Mouse (Mus musculus) myocyte (in vitro differentiated cells): Measurements from ENCODE around the gene Amph. TPM values are rescaled to one million over a fixed set of nuclear protein-coding genes. Genes with fewer than 3 reads are reported as not detected.

Source experiments
- H3K27me3 ChIP-seq: one replicate; pipeline ENCODE4 v1.6.1; 2011; ENCODE audit not compliant: control insufficient read depth, insufficient read depth, insufficient read length
- H3K36me3 ChIP-seq: one replicate; pipeline ENCODE4 v1.6.1; 2011; ENCODE audit not compliant: control insufficient read depth, insufficient read depth
- H3K4me2 ChIP-seq: one replicate; pipeline ENCODE4 v1.6.1; 2011; ENCODE audit warnings: low read depth, control low read depth
- H3K4me3 ChIP-seq: one replicate; pipeline ENCODE4 v1.5.1; 2011; ENCODE audit warnings: mild to moderate bottlenecking, control low read depth, moderate library complexity
- H3K79me2 ChIP-seq: one replicate; pipeline ENCODE4 v1.6.1; 2011; ENCODE audit not compliant: control insufficient read depth, insufficient read depth
- H3ac ChIP-seq: one replicate; pipeline ENCODE4 v1.6.1; 2011; ENCODE audit not compliant: control insufficient read depth, insufficient read length
- CEBPB ChIP-seq: IDR thresholded peaks from 2 replicates; pipeline ENCODE4 v1.6.1; 2011; ENCODE audit warnings: mild to moderate bottlenecking, moderate library complexity; ENCODE audit not compliant: poor library complexity, insufficient read depth, severe bottlenecking
- E2F4 ChIP-seq: IDR thresholded peaks from one replicate; pipeline ENCODE4 v1.6.1; 2011; ENCODE audit warnings: mild to moderate bottlenecking, control low read depth, moderate library complexity; ENCODE audit not compliant: insufficient read depth
- MAX ChIP-seq: IDR thresholded peaks from one replicate; pipeline ENCODE4 v1.6.1; 2011; ENCODE audit warnings: low read depth, mild to moderate bottlenecking, control low read depth
- MYOD1 ChIP-seq, 3 experiments: IDR thresholded peaks; one replicate each; pipeline ENCODE4 v1.6.1; 2011; ENCODE audit warnings: control low read depth in 2 of 3, low read depth in 2 of 3, mild to moderate bottlenecking in 2 of 3, moderate library complexity in 1 of 3; ENCODE audit not compliant: insufficient read length in 2 of 3, control insufficient read depth in 1 of 3
- MYOG ChIP-seq, 3 experiments: IDR thresholded peaks; one replicate each; pipeline ENCODE4 v1.6.1; 2011; ENCODE audit warnings: control low read depth in 2 of 3, low read depth in 2 of 3, mild to moderate bottlenecking in 2 of 3; ENCODE audit not compliant: insufficient read length in 2 of 3, control insufficient read depth in 1 of 3, insufficient read depth in 1 of 3
- POLR2A ChIP-seq: IDR thresholded peaks from one replicate; pipeline ENCODE4 v1.6.1; 2011; ENCODE audit warnings: low read depth, mild to moderate bottlenecking, control low read depth, moderate library complexity; ENCODE audit not compliant: insufficient read length
- POLR2AphosphoS2 ChIP-seq: IDR thresholded peaks from one replicate; pipeline ENCODE4 v1.6.1; 2011; ENCODE audit warnings: low read depth, control low read depth; ENCODE audit not compliant: insufficient read length
- REST ChIP-seq: IDR thresholded peaks from one replicate; pipeline ENCODE4 v1.6.1; 2011; ENCODE audit warnings: mild to moderate bottlenecking, control low read depth, moderate library complexity; ENCODE audit not compliant: insufficient read depth, insufficient read length
- SRF ChIP-seq: IDR thresholded peaks from one replicate; pipeline ENCODE4 v1.6.1; 2011; ENCODE audit warnings: low read depth; ENCODE audit not compliant: control insufficient read depth, insufficient read length
- TCF12 ChIP-seq: IDR thresholded peaks from one replicate; pipeline ENCODE4 v1.6.1; 2011; ENCODE audit warnings: mild to moderate bottlenecking, control low read depth; ENCODE audit not compliant: poor library complexity, insufficient read depth, severe bottlenecking
- TCF3 ChIP-seq: IDR thresholded peaks from one replicate; pipeline ENCODE4 v1.6.1; 2011; ENCODE audit warnings: low read depth, control low read depth; ENCODE audit not compliant: insufficient read length
- USF1 ChIP-seq: IDR thresholded peaks from one replicate; pipeline ENCODE4 v1.6.1; 2011; ENCODE audit warnings: low read depth, mild to moderate bottlenecking, control low read depth, moderate library complexity
- polyA plus RNA-seq: library from polyadenylated mRNA; unstranded; fragments of >200 nt; fragmentation: generic; extraction: Trizol; gene quantifications from one replicate; pipeline ENCODE4 v1.2.1, GENCODE M21; 2012; ENCODE audit warnings: missing spikeins

Amph gene
- polyA plus RNA-seq, 1 experiment, result not detected

GRCm38 (mm10) chr13:19022310-19022709 is 74.3 kb downstream of the Amph start:
- Histone ChIP-seq H3K27me3 (no peaks in the 10 kb centered on the region), H3ac (no peak overlapping the region), H3K4me3 (no peak overlapping the region), H3K79me2 (no peaks in the 10 kb centered on the region), H3K36me3 (no peaks in the 10 kb centered on the region), H3K4me2 (no peak overlapping the region)
- TF ChIP-seq USF1 (no peak), MAX (no peak), TCF12 (no peak), POLR2AphosphoS2 (no peak), CEBPB (no peak), SRF (no peak), REST (no peak), TCF3 (no peak)

GRCm38 (mm10) chr13:19025091-19025688 is 77.2 kb downstream of the Amph start:
- no peaks in the 10 kb centered on the region for H3K36me3 ChIP-seq
- TF ChIP-seq MAX (no peak), REST (no peak), SRF (no peak), MYOD1 (IDR thresholded peaks at IDR 0.05; ENCODE audit: control insufficient read depth in 1 of 3, insufficient read length in 2 of 3, low read depth in 2 of 3) (no peak), TCF12 (no peak), E2F4 (no peak), TCF3 (no peak), MYOG (IDR thresholded peaks at IDR 0.05; ENCODE audit: control insufficient read depth in 1 of 3, insufficient read depth in 1 of 3, insufficient read length in 2 of 3, low read depth in 2 of 3) (no peak), CEBPB (no peak), POLR2AphosphoS2 (no peak), POLR2A (no peak), USF1 (no peak)
- H3K4me3 ChIP-seq, result no peak overlapping the region

DNA sequence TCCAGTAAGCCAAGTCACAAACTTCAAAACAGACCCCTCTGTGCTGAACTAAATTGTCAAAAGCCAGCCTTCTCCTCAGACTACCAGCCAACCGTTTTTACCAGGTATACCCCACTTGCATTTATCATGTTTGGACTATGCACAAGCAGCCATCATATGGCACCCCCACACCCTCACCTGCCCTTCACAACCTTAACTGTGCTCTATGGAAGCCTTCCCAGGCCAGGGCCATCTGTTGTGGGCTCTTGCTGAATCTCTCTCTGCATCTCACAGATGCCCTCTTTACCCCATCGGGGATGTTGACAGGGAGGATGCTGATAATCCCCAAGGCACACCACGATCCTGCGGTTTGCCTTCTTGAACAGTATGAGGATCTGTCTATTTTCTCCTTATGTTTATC is 77.9 kb downstream of the Amph start:
- H3K79me2 ChIP-seq, result no peaks in the 10 kb centered on the region
- no peaks in the 10 kb centered on the region for H3K27me3 ChIP-seq
- H3K4me2 ChIP-seq, result no peak overlapping the region
- H3ac ChIP-seq, result no peak overlapping the region
- TF ChIP-seq TCF3 (no peak), POLR2A (no peak), REST (no peak), POLR2AphosphoS2 (no peak), TCF12 (no peak), MAX (no peak), MYOG (IDR thresholded peaks at IDR 0.05; ENCODE audit: control insufficient read depth in 1 of 3, insufficient read depth in 1 of 3, insufficient read length in 2 of 3, low read depth in 2 of 3) (no peak), E2F4 (no peak), SRF (no peak), CEBPB (no peak), MYOD1 (IDR thresholded peaks at IDR 0.05; ENCODE audit: control insufficient read depth in 1 of 3, insufficient read length in 2 of 3, low read depth in 2 of 3) (no peak), USF1 (no peak)
- no peaks in the 10 kb centered on the region for H3K36me3 ChIP-seq
- H3K4me3 ChIP-seq, result no peak overlapping the region

More at GRCm38 (mm10) chr13:19025091-19025688, 77.2 kb downstream of the Amph start:
- Histone ChIP-seq H3K4me2 (no peak overlapping the region), H3K79me2 (no peaks in the 10 kb centered on the region), H3ac (no peak overlapping the region), H3K27me3 (no peaks in the 10 kb centered on the region)

- no peaks in the 10 kb centered on the region for H3K36me3 ChIP-seq
- TF ChIP-seq CEBPB, result no peak
- no peak for TF ChIP-seq POLR2A
- TF ChIP-seq REST, result no peak
- no peak for TF ChIP-seq MYOG (IDR thresholded peaks at IDR 0.05; ENCODE audit: control insufficient read depth in 1 of 3, insufficient read depth in 1 of 3, insufficient read length in 2 of 3, low read depth in 2 of 3)
- TF ChIP-seq E2F4, result no peak
- no peaks in the 10 kb centered on the region for H3K79me2 ChIP-seq
Measured at GRCm38 (mm10) chr13:19026923-19027322, 78.9 kb downstream of the Amph start.

GRCm38 (mm10) chr13:19027766-19028350 is 79.9 kb downstream of the Amph start:
- H3K4me3 ChIP-seq, result no peak overlapping the region
- no peaks in the 10 kb centered on the region for H3K36me3 ChIP-seq
- H3ac ChIP-seq, result no peak overlapping the region
- TF ChIP-seq SRF (no peak), MAX (no peak), USF1 (no peak), TCF3 (no peak), TCF12 (no peak), CEBPB (no peak), MYOD1 (IDR thresholded peaks at IDR 0.05; ENCODE audit: control insufficient read depth in 1 of 3, insufficient read length in 2 of 3, low read depth in 2 of 3) (no peak), E2F4 (no peak), POLR2AphosphoS2 (no peak), POLR2A (no peak), REST (no peak), MYOG (IDR thresholded peaks at IDR 0.05; ENCODE audit: control insufficient read depth in 1 of 3, insufficient read depth in 1 of 3, insufficient read length in 2 of 3, low read depth in 2 of 3) (no peak)
- no peaks in the 10 kb centered on the region for H3K27me3 ChIP-seq
- H3K79me2 ChIP-seq, result no peaks in the 10 kb centered on the region
- H3K4me2 ChIP-seq, result no peak overlapping the region

More at GRCm38 (mm10) chr13:19026923-19027322, 78.9 kb downstream of the Amph start:
- Histone ChIP-seq H3ac (no peak overlapping the region), H3K27me3 (no peaks in the 10 kb centered on the region), H3K4me2 (no peak overlapping the region), H3K4me3 (no peak overlapping the region)
